In genomic region chr11:43747233-43748226, GRCm38 (mm10) we compare ENCODE assay signal across 8 mouse cellular contexts. TPM values are rescaled to one million over a fixed set of nuclear protein-coding genes. Genes with fewer than 3 reads are reported as not detected.
DNase-seq lines count a peak whose midpoint lies in the region; ATAC-seq and TF ChIP-seq lines count a peak whose summit lies in the region.

Gene Ttc1 (minus strand): TSS chr11:43748008.

- peak; percentile 93 for TF ChIP-seq POLR2A in kidney, adult 2 months (IDR thresholded peaks at IDR 0.05; ENCODE audit: low read depth, low read length)
- TF ChIP-seq POLR2A in spleen, adult 2 months (IDR thresholded peaks at IDR 0.05; ENCODE audit: low read depth, low read length): peak; percentile 91

- H3K9ac ChIP-seq in embryonic facial prominence, embryonic 13.5 days: peak within 1 kb of the TSS; percentile 81
- peak within 1 kb of the TSS; percentile 72 for H3K9ac ChIP-seq in limb, embryonic 12.5 days (replicated peaks)
- peak within 1 kb of the TSS; percentile 70 for H3K9ac ChIP-seq in midbrain, embryonic 15.5 days

- DNase-seq in 3134 (ENCODE audit: extremely low read depth, insufficient read length, low spot score): peak; percentile 91
- peak; percentile 97 to 98 for DNase-seq in adrenal gland, postnatal 36 days
- DNase-seq in heart, adult 18-20 months: peak; percentile 99
- peak; percentile 99 for DNase-seq in kidney, adult 2 months
- DNase-seq in spleen, adult 2 months (ENCODE audit: low read depth in 1 of 2, low spot score in 2 of 2): peak; percentile 96

- no peaks in the 10 kb centered on the region for H3K9me3 ChIP-seq in embryonic facial prominence, embryonic 13.5 days
- H3K9me3 ChIP-seq in limb, embryonic 12.5 days: no peaks in the 10 kb centered on the region
- H3K9me3 ChIP-seq in midbrain, embryonic 15.5 days: no peaks in the 10 kb centered on the region

- H3K27me3 ChIP-seq in embryonic facial prominence, embryonic 13.5 days: no peaks in the 10 kb centered on the region
- H3K27me3 ChIP-seq in kidney, adult 2 months (replicated peaks; ENCODE audit: control insufficient read depth, insufficient read depth, low read length): no peaks in the 10 kb centered on the region
- 0 out of 2 replicates have a peak, but pooled peaks cover under 1% of the 10 kb centered on the region for H3K27me3 ChIP-seq in limb, embryonic 12.5 days
- H3K27me3 ChIP-seq in midbrain, embryonic 15.5 days (replicated peaks): no peaks in the 10 kb centered on the region
- H3K27me3 ChIP-seq in spleen, adult 2 months (ENCODE audit: control insufficient read depth, insufficient read depth, low read length): no peaks in the 10 kb centered on the region

- WGBS in embryonic facial prominence, embryonic 13.5 days: 4% methylated on average over 47 of the region's 47 CpGs
- WGBS in kidney, adult 2 months: 1% methylated on average over 47 of the region's 47 CpGs
- 5% methylated on average over 47 of the region's 47 CpGs for WGBS in limb, embryonic 12.5 days
- 4% methylated on average over 47 of the region's 47 CpGs for WGBS in midbrain, embryonic 15.5 days
- 1% methylated on average over 47 of the region's 47 CpGs for WGBS in spleen, adult 2 months

- no peak for TF ChIP-seq CTCF in kidney, adult 2 months (conservative IDR thresholded peaks at IDR 0.05; ENCODE audit: insufficient read depth, insufficient read length, low read depth, low read length)
- TF ChIP-seq CTCF in spleen, adult 2 months (IDR thresholded peaks at IDR 0.05; ENCODE audit: extremely low read depth, insufficient read depth, insufficient read length, insufficient replicate concordance): no peak

- H3K4me3 ChIP-seq in embryonic facial prominence, embryonic 13.5 days: peak within 1 kb of the TSS; percentile 79
- peak within 1 kb of the TSS; percentile 81 for H3K4me3 ChIP-seq in kidney, adult 2 months (ENCODE audit: insufficient read depth, low read depth, low read length)
- peak within 1 kb of the TSS; percentile 74 for H3K4me3 ChIP-seq in limb, embryonic 12.5 days (replicated peaks)
- H3K4me3 ChIP-seq in midbrain, embryonic 15.5 days: peak within 1 kb of the TSS; percentile 77
- peak within 1 kb of the TSS; percentile 86 for H3K4me3 ChIP-seq in spleen, adult 2 months (ENCODE audit: extremely low read depth, insufficient read depth, insufficient read length)

- H3K36me3 ChIP-seq in embryonic facial prominence, embryonic 13.5 days: peaks cover 24% of the 10 kb centered on the region
- no peaks in the 10 kb centered on the region for H3K36me3 ChIP-seq in kidney, adult 2 months (ENCODE audit: control insufficient read depth, insufficient read depth, low read length)
- peaks cover 26% of the 10 kb centered on the region for H3K36me3 ChIP-seq in limb, embryonic 12.5 days
- H3K36me3 ChIP-seq in midbrain, embryonic 15.5 days (replicated peaks): peaks cover 16% of the 10 kb centered on the region
- peaks cover 10% of the 10 kb centered on the region; the same call in 1 of the 2 replicates for H3K36me3 ChIP-seq in spleen, adult 2 months (ENCODE audit: control insufficient read depth, insufficient read depth, low read length)

- H3K4me2 ChIP-seq in embryonic facial prominence, embryonic 13.5 days: peak within 1 kb of the TSS; percentile 92
- H3K4me2 ChIP-seq in limb, embryonic 12.5 days: peak within 1 kb of the TSS; percentile 87
- peak within 1 kb of the TSS; percentile 66 for H3K4me2 ChIP-seq in midbrain, embryonic 15.5 days

- H3K4me1 ChIP-seq in embryonic facial prominence, embryonic 13.5 days: peaks cover 9% of the 10 kb centered on the region
- H3K4me1 ChIP-seq in kidney, adult 2 months (ENCODE audit: control insufficient read depth, insufficient read depth, low read length): peaks cover 3% of the 10 kb centered on the region; the same call in 1 of the 2 replicates
- peaks cover 6% of the 10 kb centered on the region for H3K4me1 ChIP-seq in limb, embryonic 12.5 days (replicated peaks)
- H3K4me1 ChIP-seq in midbrain, embryonic 15.5 days: peaks cover 12% of the 10 kb centered on the region
- H3K4me1 ChIP-seq in spleen, adult 2 months (ENCODE audit: control insufficient read depth, insufficient read depth, insufficient read length): no peaks in the 10 kb centered on the region

- H3K27ac ChIP-seq in embryonic facial prominence, embryonic 13.5 days: no peak within 1 kb of the TSS
- peak within 1 kb of the TSS; percentile 51 for H3K27ac ChIP-seq in kidney, adult 2 months (ENCODE audit: insufficient read depth, low read depth, low read length)
- peak within 1 kb of the TSS; percentile 31; the same call in 1 of the 2 replicates for H3K27ac ChIP-seq in limb, embryonic 12.5 days
- peak within 1 kb of the TSS; percentile 68 for H3K27ac ChIP-seq in midbrain, embryonic 15.5 days
- peak within 1 kb of the TSS; percentile 63 for H3K27ac ChIP-seq in spleen, adult 2 months (ENCODE audit: insufficient read depth, low read length)

- peak; percentile 96 for ATAC-seq in embryonic facial prominence, embryonic 13.5 days (ENCODE audit: insufficient number of reproducible peaks, insufficient read depth, low FRiP score, low TSS enrichment, low read depth)
- peak; percentile 96 for ATAC-seq in limb, embryonic 12.5 days (ENCODE audit: insufficient number of reproducible peaks, insufficient read depth, low FRiP score, low TSS enrichment, low read depth)
- ATAC-seq in midbrain, embryonic 15.5 days (replicated peaks): peak; percentile 99

RNA-seq across cellular contexts. Expression of gene Ttc1, which starts in this region (rescaled TPM):
- total RNA-seq in adrenal gland, postnatal 36 days (2021): 10 to 100 TPM; 60.6 to 66.6 TPM
- polyA plus RNA-seq in embryonic facial prominence, embryonic 13.5 days (2015; fragmentation: Nextera tagmentation; extraction: Ambion mirVana): 73.6 and 76.8 TPM in 2 replicates
- total RNA-seq in heart, adult 18-20 months (2021): 10 to 100 TPM; 52.1 to 59.8 TPM
- 15.3 and 15.4 TPM in 2 replicates for polyA plus RNA-seq in kidney, adult 2 months (2012; rRNA removed)
- polyA plus RNA-seq in limb, embryonic 12.5 days (2016; fragmentation: Nextera tagmentation; extraction: Ambion mirVana): 74.4 and 74.8 TPM in 2 replicates
- 73.8 and 77.8 TPM in 2 replicates for polyA plus RNA-seq in midbrain, embryonic 15.5 days (2015; fragmentation: Nextera tagmentation; extraction: Ambion mirVana)
- 4.4 and 4.9 TPM in 2 replicates for polyA plus RNA-seq in spleen, adult 2 months (2012; rRNA removed)
